Mouse (Mus musculus) testis, adult 2 months (tissue): ENCODE measurements at regions not wholly inside any gene's neighbourhood (a gene's known extent, or its start where the extent isn't known, plus 50 kb on each side); places are given as distances from the start of the nearest gene placed in this dataset.
"Not testable (repeated sequence)": the region's sequence is repeated elsewhere in the genome, so short reads cannot be mapped to it uniquely, and the experiment has no call there.

Experiments used
- CTCF ChIP-seq: fragments of 200-500 bp; IDR thresholded peaks from 2 replicates; pipeline ENCODE4 v1.5.1; 2012; ENCODE audit warnings: low read depth, mild to moderate bottlenecking, inconsistent platforms, low read length, moderate library complexity; ENCODE audit not compliant: control insufficient read depth, insufficient read depth, insufficient replicate concordance
- POLR2A ChIP-seq: fragments of 200-500 bp; IDR thresholded peaks from 2 replicates; pipeline ENCODE4 v1.6.1; 2012; ENCODE audit warnings: low read depth, mild to moderate bottlenecking, inconsistent platforms, low read length, moderate library complexity; ENCODE audit not compliant: control insufficient read depth

- not testable (repeated sequence) for TF ChIP-seq CTCF, POLR2A
Measured at GRCm38 (mm10) chr12:115764939-115765479, 282.5 kb upstream of the Zfp386 start.
